Mouse (Mus musculus): ENCODE results near the gene Hoxc6.

The Hoxc6 gene

GRCm38 (mm10) chr15:102997939-102998355, at the start of gene Hoxc6:
Gene Hoxc6, plus strand, starts transcription at chr15:102998257.
- in situ Hi-C loops (cut with MboI, MseI): loop anchor here (25.0 kb wide), 1 partner anchor 314 kb away; the partner anchor contains the start of gene Gpr84

GRCm38 (mm10) chr15:102948842-102949241, 49.2 kb upstream of the Hoxc6 start:
- in situ Hi-C loops (cut with MboI, MseI): no loop called here

- in situ Hi-C loops (cut with MboI, MseI): loop anchor here (5.0 kb wide), 1 partner anchor 88 kb away; no protein-coding TSS in a partner anchor
These were observed 48.4 kb upstream of the Hoxc6 start for GRCm38 (mm10) chr15:102949696-102950095.

- in situ Hi-C loops (cut with MboI, MseI): loop anchor here (5.0 kb wide), 1 partner anchor 86 kb away; no protein-coding TSS in a partner anchor
These were observed 47.2 kb upstream of the Hoxc6 start for GRCm38 (mm10) chr15:102950877-102951276.

GRCm38 (mm10) chr15:102953561-102953960, 44.5 kb upstream of the Hoxc6 start:
- in situ Hi-C loops (cut with MboI, MseI): loop anchor here (5.0 kb wide), 1 partner anchor 84 kb away; no protein-coding TSS in a partner anchor

- in situ Hi-C loops (cut with MboI, MseI): loop anchor here (5.0 kb wide), 1 partner anchor 83 kb away; no protein-coding TSS in a partner anchor
These were observed 43.7 kb upstream of the Hoxc6 start, which contains the start of gene Hoxc11 for GRCm38 (mm10) chr15:102954192-102955006. Gene Hoxc11, plus strand, starts transcription at chr15:102954427.

GRCm38 (mm10) chr15:102955007-102955382, 43.1 kb upstream of the Hoxc6 start:
- in situ Hi-C loops (cut with MboI, MseI): no loop called here

- in situ Hi-C loops (cut with MboI, MseI): no loop called here
These were observed 42.0 kb upstream of the Hoxc6 start for GRCm38 (mm10) chr15:102955833-102956640.

GRCm38 (mm10) chr15:102956906-102957305, 41.2 kb upstream of the Hoxc6 start:
- in situ Hi-C loops (cut with MboI, MseI): no loop called here

GRCm38 (mm10) chr15:102959663-102960191, 38.3 kb upstream of the Hoxc6 start:
- in situ Hi-C loops (cut with MboI, MseI): no loop called here

GRCm38 (mm10) chr15:102961728-102962127, 36.3 kb upstream of the Hoxc6 start:
- in situ Hi-C loops (cut with MboI, MseI): no loop called here

- in situ Hi-C loops (cut with MboI, MseI): no loop called here
These were observed 35.6 kb upstream of the Hoxc6 start for GRCm38 (mm10) chr15:102962492-102962891.

- in situ Hi-C loops (cut with MboI, MseI): no loop called here
These were observed 34.8 kb upstream of the Hoxc6 start for GRCm38 (mm10) chr15:102963259-102963658.

GRCm38 (mm10) chr15:102963671-102964640, 34.1 kb upstream of the Hoxc6 start:
- in situ Hi-C loops (cut with MboI, MseI): no loop called here

- in situ Hi-C loops (cut with MboI, MseI): no loop called here
These were observed 32.8 kb upstream of the Hoxc6 start for GRCm38 (mm10) chr15:102965003-102965891.

- in situ Hi-C loops (cut with MboI, MseI): no loop called here
These were observed 31.9 kb upstream of the Hoxc6 start for GRCm38 (mm10) chr15:102965892-102966775.

- in situ Hi-C loops (cut with MboI, MseI): no loop called here
These were observed 31.2 kb upstream of the Hoxc6 start, which contains the start of gene Hoxc10 for GRCm38 (mm10) chr15:102966776-102967311. Gene Hoxc10, plus strand, starts transcription at chr15:102966796.

- in situ Hi-C loops (cut with MboI, MseI): no loop called here
These were observed 30.8 kb upstream of the Hoxc6 start, which contains the start of gene Hoxc5 for GRCm38 (mm10) chr15:102967312-102967510. Gene Hoxc5, plus strand, starts transcription at chr15:102967443.

Data from T-helper 2 cell (primary cell).